Mouse (Mus musculus) bone marrow macrophage, adult 2 months (primary cell): ENCODE data around the gene Eif4ebp2. TPM values are rescaled to one million over a fixed set of nuclear protein-coding genes. Genes with fewer than 3 reads are reported as not detected.

ENCODE experiments used
- H3K27ac ChIP-seq: 2 replicates; pipeline ENCODE4 v1.5.1; 2012; ENCODE audit warnings: low read depth, low read length; ENCODE audit not compliant: insufficient read depth
- H3K4me1 ChIP-seq: 2 replicates; pipeline ENCODE4 v1.6.1; 2012; ENCODE audit warnings: low read length; ENCODE audit not compliant: control insufficient read depth, insufficient read depth
- H3K4me3 ChIP-seq: 2 replicates; pipeline ENCODE4 v1.5.1; 2012; ENCODE audit warnings: mild to moderate bottlenecking, low read length, moderate library complexity; ENCODE audit not compliant: insufficient read depth
- CTCF ChIP-seq: IDR thresholded peaks from 2 replicates; pipeline ENCODE4 v1.5.1; 2012; ENCODE audit warnings: low read depth, mild to moderate bottlenecking, low read length, moderate library complexity
- POLR2A ChIP-seq: IDR thresholded peaks from 2 replicates; pipeline ENCODE4 v1.6.1; 2012; ENCODE audit warnings: mild to moderate bottlenecking, low read depth, low read length, borderline replicate concordance
- polyA plus RNA-seq: library from polyadenylated mRNA; stranded (reverse); fragments of >200 nt; gene quantifications from 2 replicates; pipeline ENCODE4 v1.2.4, GENCODE M21; 2012; ENCODE audit not compliant: missing spikeins, insufficient read depth, insufficient read length

Gene Eif4ebp2
- polyA plus RNA-seq, 1 experiment = 105 TPM

GRCm38 (mm10) chr10:61410193-61410592 lies 42.3 kb downstream of the Eif4ebp2 start:
- no peak overlapping the region for H3K27ac ChIP-seq
- no peak overlapping the region for H3K4me3 ChIP-seq
- TF ChIP-seq POLR2A (no peak), CTCF (no peak)
- H3K4me1 ChIP-seq = no peaks in the 10 kb centered on the region

GRCm38 (mm10) chr10:61409776-61410175 lies 42.7 kb downstream of the Eif4ebp2 start:
- Histone ChIP-seq H3K4me1 (no peaks in the 10 kb centered on the region), H3K27ac (no peak overlapping the region), H3K4me3 (no peak overlapping the region)
- no peak for TF ChIP-seq CTCF
- no peak for TF ChIP-seq POLR2A

GRCm38 (mm10) chr10:61405958-61406357 lies 46.5 kb downstream of the Eif4ebp2 start:
- TF ChIP-seq POLR2A = no peak
- TF ChIP-seq CTCF = no peak
- Histone ChIP-seq H3K27ac (no peak overlapping the region), H3K4me3 (no peak overlapping the region), H3K4me1 (no peaks in the 10 kb centered on the region; the same call in 1 of the 2 replicates)

GRCm38 (mm10) chr10:61402911-61403310 lies 49.5 kb downstream of the Eif4ebp2 start:
- no peak overlapping the region for H3K27ac ChIP-seq
- no peak overlapping the region for H3K4me3 ChIP-seq
- no peak for TF ChIP-seq POLR2A
- TF ChIP-seq CTCF = no peak
- no peaks in the 10 kb centered on the region; the same call in 1 of the 2 replicates for H3K4me1 ChIP-seq

GRCm38 (mm10) chr10:61402480-61402879 lies 50.0 kb downstream of the Eif4ebp2 start:
- Histone ChIP-seq H3K4me1 (no peaks in the 10 kb centered on the region; the same call in 1 of the 2 replicates), H3K27ac (no peak overlapping the region), H3K4me3 (no peak overlapping the region)
- TF ChIP-seq POLR2A = no peak
- TF ChIP-seq CTCF = peak; percentile 39; the same call in 1 of the 2 replicates

DNA sequence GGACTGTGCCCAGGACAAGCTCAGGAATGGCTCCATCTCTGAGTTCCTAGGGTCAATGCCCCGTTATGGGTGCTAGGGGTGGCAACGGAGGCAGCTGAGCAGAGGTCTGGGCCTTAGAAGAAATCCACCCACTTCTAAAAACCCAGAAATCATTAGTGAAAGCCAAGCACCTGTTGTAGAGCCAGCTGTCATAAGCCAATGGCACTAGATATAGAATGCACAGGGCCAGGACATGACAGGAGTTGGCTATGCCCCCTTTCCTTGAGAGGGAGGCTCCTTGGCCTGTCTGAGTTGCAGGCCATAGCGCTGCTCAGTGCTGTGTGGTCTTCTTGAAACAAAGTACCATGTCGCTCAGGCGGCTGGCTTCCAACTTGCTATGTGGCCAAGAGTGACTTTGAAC lies 52.1 kb downstream of the Eif4ebp2 start:
- no peak overlapping the region for H3K4me3 ChIP-seq
- no peak for TF ChIP-seq POLR2A
- TF ChIP-seq CTCF = no peak
- H3K4me1 ChIP-seq = no peaks in the 10 kb centered on the region; the same call in 1 of the 2 replicates
- H3K27ac ChIP-seq = no peak overlapping the region

DNA sequence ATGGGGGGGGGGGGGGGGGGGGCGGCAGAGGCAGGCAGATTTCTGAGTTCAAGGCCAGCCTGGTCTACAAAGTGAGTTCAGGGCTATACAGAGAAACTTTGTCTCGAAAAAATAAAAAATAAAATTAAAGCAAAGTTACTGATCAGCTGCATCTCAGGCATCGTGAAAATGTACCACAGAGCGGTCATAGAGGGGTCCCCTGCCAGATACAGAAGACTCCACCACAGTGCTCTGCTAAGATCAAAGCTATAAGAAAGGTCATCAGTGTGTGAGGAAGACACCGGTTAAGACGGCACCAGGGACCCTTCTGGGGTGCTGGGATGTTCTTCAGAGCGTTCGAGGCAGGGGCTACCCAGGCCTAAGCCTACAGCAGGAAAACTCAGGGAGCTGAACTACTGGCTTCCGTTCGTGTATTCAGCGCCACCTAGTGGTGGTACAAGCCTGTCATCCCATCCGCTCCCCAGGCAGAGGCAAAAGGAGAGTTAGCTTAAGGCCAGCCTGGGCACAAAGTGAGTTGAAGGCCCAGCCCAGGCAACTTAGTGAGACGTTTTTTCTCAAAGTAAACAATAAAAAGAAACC lies 53.2 kb downstream of the Eif4ebp2 start:
- Histone ChIP-seq H3K4me3 (no peak overlapping the region), H3K4me1 (peaks cover 5% of the 10 kb centered on the region), H3K27ac (no peak overlapping the region)
- peak; percentile 95 for TF ChIP-seq CTCF
- no peak for TF ChIP-seq POLR2A

DNA sequence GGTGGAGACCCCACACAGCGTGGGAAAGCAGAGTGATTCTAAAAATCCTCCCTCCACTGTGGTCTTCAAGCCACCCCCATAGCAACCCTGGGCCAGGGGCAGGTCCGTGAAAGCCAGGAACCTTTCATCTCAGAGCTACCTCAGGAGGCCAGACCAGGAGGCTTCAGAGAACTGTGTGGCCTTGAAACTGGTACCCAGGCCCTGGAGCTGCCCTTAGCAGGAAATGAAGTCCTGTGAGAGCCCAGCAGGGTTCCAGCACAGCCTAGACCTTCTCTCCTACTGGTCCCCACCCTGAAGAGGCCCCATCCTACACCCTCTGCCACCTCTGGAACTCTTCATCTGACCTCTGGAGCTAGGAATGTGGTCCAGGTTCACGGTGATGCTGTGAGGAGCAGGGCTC lies 54.3 kb downstream of the Eif4ebp2 start:
- H3K27ac ChIP-seq = no peak overlapping the region
- H3K4me3 ChIP-seq = no peak overlapping the region
- no peak for TF ChIP-seq POLR2A
- TF ChIP-seq CTCF = no peak
- peaks cover 5% of the 10 kb centered on the region for H3K4me1 ChIP-seq

GRCm38 (mm10) chr10:61394476-61395136 lies 57.9 kb downstream of the Eif4ebp2 start:
- no peak overlapping the region for H3K27ac ChIP-seq
- H3K4me3 ChIP-seq = no peak overlapping the region
- no peak for TF ChIP-seq POLR2A
- TF ChIP-seq CTCF = no peak
- peaks cover 5% of the 10 kb centered on the region; the same call in 1 of the 2 replicates for H3K4me1 ChIP-seq

DNA sequence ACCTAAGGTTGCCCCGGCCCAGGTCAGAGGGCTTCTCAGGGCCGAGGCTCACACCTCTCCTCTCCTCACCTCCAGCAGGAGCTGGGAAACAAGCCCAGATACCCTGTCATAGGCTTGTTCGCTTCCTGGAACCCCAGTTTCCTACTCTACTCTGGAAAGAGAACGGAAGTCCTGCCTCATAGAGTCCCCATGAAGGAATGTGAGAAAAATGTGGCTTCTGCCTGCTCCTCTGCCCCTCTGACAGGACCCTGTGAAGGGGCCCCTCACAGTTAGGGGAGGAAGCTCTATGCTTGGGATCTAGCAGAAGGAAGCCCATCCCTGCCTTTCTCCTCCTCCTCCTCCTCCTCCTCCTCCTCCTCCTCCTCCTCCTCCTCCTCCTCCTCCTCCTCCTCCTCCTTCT lies 59.9 kb downstream of the Eif4ebp2 start:
- Histone ChIP-seq H3K27ac (no peak overlapping the region), H3K4me3 (no peak overlapping the region), H3K4me1 (peaks cover 5% of the 10 kb centered on the region; the same call in 1 of the 2 replicates)
- no peak for TF ChIP-seq CTCF
- no peak for TF ChIP-seq POLR2A
